Mouse (Mus musculus) limb, embryonic 14.5 days (tissue): ENCODE measurements around the gene Flvcr2. TPM values are rescaled to one million over a fixed set of nuclear protein-coding genes. Genes with fewer than 3 reads are reported as not detected.

Experiments used
- ATAC-seq: fragments of 200-750 bp; cut with Nextera tagmentation; 2 replicates; pipeline ENCODE4 v1.8.0; 2017; ENCODE audit warnings: low read depth, moderate number of reproducible peaks, moderate TSS enrichment; ENCODE audit not compliant: low FRiP score
- DNase-seq: peaks from one replicate; pipeline ENCODE4 v3.0.0-alpha.2; 2015; ENCODE audit warnings: low spot score
- H3K27ac ChIP-seq: fragments of 300-500 bp; sonication (generic); replicated peaks from 2 replicates; pipeline ENCODE4 v1.5.1; 2014; ENCODE audit warnings: low read depth, mild to moderate bottlenecking, low read length, moderate library complexity, mixed read lengths
- H3K27me3 ChIP-seq: fragments of 300-500 bp; sonication (generic); 2 replicates; pipeline ENCODE4 v1.6.1; 2014; ENCODE audit warnings: low read length, mixed read lengths; ENCODE audit not compliant: control insufficient read depth, insufficient read depth
- H3K36me3 ChIP-seq: fragments of 300-500 bp; sonication (generic); 2 replicates; pipeline ENCODE4 v1.6.1; 2014; ENCODE audit warnings: mild to moderate bottlenecking, low read length, moderate library complexity, mixed read lengths; ENCODE audit not compliant: control insufficient read depth, insufficient read depth
- H3K4me1 ChIP-seq: fragments of 300-500 bp; sonication (generic); 2 replicates; pipeline ENCODE4 v1.6.1; 2014; ENCODE audit warnings: antibody characterized with exemption, low read length, mixed read lengths; ENCODE audit not compliant: control insufficient read depth, insufficient read depth
- H3K4me2 ChIP-seq: fragments of 300-500 bp; sonication (generic); replicated peaks from 2 replicates; pipeline ENCODE4 v1.6.1; 2014; ENCODE audit warnings: low read depth, mild to moderate bottlenecking, low read length, moderate library complexity; ENCODE audit not compliant: severe bottlenecking
- H3K4me3 ChIP-seq: fragments of 300-500 bp; sonication (generic); replicated peaks from 2 replicates; pipeline ENCODE4 v1.5.1; 2014; ENCODE audit warnings: low read length
- H3K9ac ChIP-seq: fragments of 300-500 bp; sonication (generic); 2 replicates; pipeline ENCODE4 v1.6.1; 2014; ENCODE audit warnings: mild to moderate bottlenecking, low read depth, low read length, moderate library complexity; ENCODE audit not compliant: severe bottlenecking
- H3K9me3 ChIP-seq: fragments of 300-500 bp; sonication (generic); 2 replicates; pipeline ENCODE4 v1.6.1; 2016; ENCODE audit warnings: low read length; ENCODE audit not compliant: control insufficient read depth
- POLR2A ChIP-seq: fragments of 200-500 bp; IDR thresholded peaks from 2 replicates; pipeline ENCODE4 v1.8.0; 2012; ENCODE audit warnings: inconsistent platforms, mild to moderate bottlenecking, moderate library complexity, borderline replicate concordance; ENCODE audit not compliant: insufficient read depth, insufficient read length; ENCODE audit errors: extremely low read depth
- WGBS: fragments of 180-500 bp; shearing (Covaris S2); extraction: QIAGEN DNeasy Blood & Tissue Kit; methylation state at CpG from one replicate; pipeline ENCODE4 v1.1.7; 2014; 5-methylcytosine and 5-hydroxymethylcytosine counted together
- polyA plus RNA-seq, 2 experiments: library from polyadenylated mRNA; depleted of rRNA in 1 of 2; stranded (reverse) in 1 of 2; unstranded in 1 of 2; fragments of >200 nt; fragmentation: Nextera tagmentation in 1 of 2; extraction: Ambion mirVana in 1 of 2; gene quantifications; 2 replicates each; pipeline versions ENCODE4 v1.2.1 to v1.2.3; 2012 to 2014

Flvcr2 gene
- polyA plus RNA-seq, 2 experiments, result 2.8 to 4.4 TPM

DNA sequence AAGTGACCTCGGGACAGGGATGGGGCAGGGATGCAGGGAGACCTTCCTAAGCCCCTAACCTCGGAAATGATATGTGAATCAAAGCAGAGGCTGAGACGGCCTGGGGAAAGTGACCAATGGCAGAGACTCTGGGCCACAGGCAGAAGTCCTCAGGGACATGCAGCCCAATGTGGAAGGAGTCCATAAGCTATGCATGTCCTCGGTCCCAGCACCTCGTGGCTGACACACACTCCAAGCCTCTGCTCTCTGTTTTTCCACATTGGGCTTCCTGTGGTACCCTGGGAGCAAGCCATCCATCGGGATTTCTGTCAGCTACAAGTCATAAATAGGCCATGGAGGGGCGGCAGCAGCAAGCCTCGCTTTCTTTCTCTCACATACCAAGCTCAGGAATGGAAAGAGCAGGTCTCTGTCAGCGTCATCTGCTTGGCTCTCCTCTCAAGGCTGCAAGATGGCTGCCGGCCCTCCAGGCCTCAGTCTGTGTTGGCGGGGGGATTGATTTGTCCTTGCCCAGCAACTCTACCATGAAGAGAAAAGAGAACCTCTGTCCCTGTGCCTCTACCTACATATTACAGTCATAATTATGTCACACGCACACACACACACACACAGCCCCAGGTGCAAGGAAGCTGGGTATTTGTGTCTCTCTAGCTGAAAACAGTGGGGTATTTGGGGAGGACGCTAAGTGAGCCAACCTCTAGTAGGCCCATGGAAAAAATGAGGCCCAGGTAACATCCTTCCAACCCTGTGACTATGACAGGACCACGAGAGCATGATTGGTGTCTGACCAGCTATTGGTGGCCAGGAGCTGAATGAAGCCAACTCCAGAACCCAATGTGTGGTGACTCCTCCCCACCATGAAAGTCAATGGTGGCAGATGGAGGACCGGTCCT is 43.9 kb upstream of the Flvcr2 start:
- DNase-seq, result no peak
- no peak overlapping the region for H3K9ac ChIP-seq
- H3K27me3 ChIP-seq, result no peaks in the 10 kb centered on the region
- H3K4me2 ChIP-seq, result no peak overlapping the region
- WGBS, result 84% methylated on average over 15 of the region's 15 CpGs
- H3K4me1 ChIP-seq, result 0 out of 2 replicates have a peak, but pooled peaks cover 9% of the 10 kb centered on the region
- H3K4me3 ChIP-seq, result no peak overlapping the region
- no peaks in the 10 kb centered on the region for H3K36me3 ChIP-seq
- ATAC-seq, result no peak
- no peaks in the 10 kb centered on the region for H3K9me3 ChIP-seq
- H3K27ac ChIP-seq, result no peak overlapping the region
- TF ChIP-seq POLR2A, result no peak

DNA sequence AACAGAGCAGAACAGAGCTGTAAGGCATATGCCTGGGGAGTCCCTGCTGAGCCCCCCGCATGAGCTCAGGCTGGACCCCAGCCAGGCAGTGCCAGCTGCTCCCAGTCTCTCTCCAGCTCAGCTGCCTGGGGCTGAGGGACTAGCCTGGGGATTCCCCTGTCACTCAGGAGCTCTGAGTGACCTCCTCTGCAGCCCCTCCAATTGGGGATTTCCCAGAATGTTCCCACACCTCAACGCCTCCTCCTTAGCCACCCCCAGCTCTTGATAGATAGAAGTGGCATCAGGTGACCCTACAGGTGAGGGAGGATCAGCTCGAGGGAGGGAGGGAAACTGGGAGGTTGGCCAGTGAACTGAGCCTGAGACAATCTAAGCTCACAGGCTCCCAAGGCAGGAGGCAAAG is 42.8 kb upstream of the Flvcr2 start:
- DNase-seq (no peak), ATAC-seq (no peak)
- no peak overlapping the region for H3K9ac ChIP-seq
- H3K36me3 ChIP-seq, result no peaks in the 10 kb centered on the region
- 72% methylated on average over 3 of the region's 3 CpGs for WGBS
- no peak overlapping the region for H3K4me2 ChIP-seq
- H3K4me1 ChIP-seq, result 0 out of 2 replicates have a peak, but pooled peaks cover 9% of the 10 kb centered on the region
- H3K4me3 ChIP-seq, result no peak overlapping the region
- no peaks in the 10 kb centered on the region for H3K9me3 ChIP-seq
- no peaks in the 10 kb centered on the region for H3K27me3 ChIP-seq
- H3K27ac ChIP-seq, result no peak overlapping the region
- TF ChIP-seq POLR2A, result no peak

GRCm38 (mm10) chr12:85704566-85704965 is 41.8 kb upstream of the Flvcr2 start:
- WGBS, result 74% methylated on average over 7 of the region's 7 CpGs
- no peak overlapping the region for H3K9ac ChIP-seq
- no peak overlapping the region for H3K27ac ChIP-seq
- no peaks in the 10 kb centered on the region for H3K9me3 ChIP-seq
- no peak for TF ChIP-seq POLR2A
- ATAC-seq, result no peak
- no peaks in the 10 kb centered on the region for H3K27me3 ChIP-seq
- H3K4me1 ChIP-seq, result 0 out of 2 replicates have a peak, but pooled peaks cover 9% of the 10 kb centered on the region
- no peak overlapping the region for H3K4me2 ChIP-seq
- H3K36me3 ChIP-seq, result no peaks in the 10 kb centered on the region
- H3K4me3 ChIP-seq, result no peak overlapping the region
- no peak for DNase-seq

DNA sequence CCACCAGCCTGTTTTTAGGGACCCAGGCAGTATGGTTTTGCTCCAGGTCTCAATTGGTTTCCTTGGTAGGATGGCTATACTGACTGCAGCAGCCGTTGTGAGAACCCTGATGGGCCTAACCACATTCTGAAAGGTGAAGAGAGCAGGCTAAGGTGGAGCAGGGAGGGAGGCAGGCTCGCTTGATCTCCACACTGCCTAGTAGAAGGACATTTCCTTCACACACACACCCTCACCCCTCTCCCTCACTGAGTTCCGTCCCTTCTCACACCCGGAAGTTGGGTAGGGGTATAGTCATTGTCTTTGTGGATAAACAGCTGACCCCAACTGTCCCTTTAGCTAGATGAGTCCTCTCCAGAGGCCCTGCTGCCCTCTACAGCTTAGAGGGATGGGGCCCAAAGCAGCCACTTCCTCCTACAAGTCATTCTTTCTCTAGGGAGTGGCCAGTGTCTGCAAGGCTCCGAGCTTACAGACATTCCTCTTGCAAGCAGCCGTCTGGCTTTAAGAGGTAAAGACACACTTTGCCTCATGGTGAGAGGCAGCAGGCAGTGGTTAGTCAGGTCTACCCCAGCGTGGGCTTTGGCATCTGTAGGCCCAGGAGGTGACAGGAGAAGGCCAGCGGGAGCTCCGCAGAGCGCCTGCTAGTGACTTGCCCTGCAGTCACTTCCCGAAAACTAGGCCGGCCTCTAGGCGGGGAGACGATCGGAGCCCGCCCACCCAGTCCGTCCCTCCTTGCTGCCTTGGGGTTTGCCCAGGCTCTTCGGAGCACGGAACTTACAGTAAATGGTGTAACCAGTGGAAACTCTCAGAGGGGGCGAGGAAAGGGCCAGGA is 41.1 kb upstream of the Flvcr2 start:
- H3K9ac ChIP-seq, result peak overlapping the region; percentile 56
- 0 out of 2 replicates have a peak, but pooled peaks cover 9% of the 10 kb centered on the region for H3K4me1 ChIP-seq
- WGBS, result 11% methylated on average over 20 of the region's 20 CpGs
- H3K27me3 ChIP-seq, result no peaks in the 10 kb centered on the region
- H3K36me3 ChIP-seq, result no peaks in the 10 kb centered on the region
- ATAC-seq (peak; percentile 82), DNase-seq (peak; percentile 69)
- peak overlapping the region; percentile 48 for H3K27ac ChIP-seq
- peak overlapping the region; percentile 73 for H3K4me2 ChIP-seq
- TF ChIP-seq POLR2A, result 0 out of 2 replicates have a peak, but pooled peaks have one; percentile 5
- H3K9me3 ChIP-seq, result no peaks in the 10 kb centered on the region
- H3K4me3 ChIP-seq, result peak overlapping the region; percentile 36
